Mouse (Mus musculus): ENCODE results near the gene Trpt1.
A peak's percentile ranks its signal among the peaks of the same experiment; 100 is the strongest.

DNA sequence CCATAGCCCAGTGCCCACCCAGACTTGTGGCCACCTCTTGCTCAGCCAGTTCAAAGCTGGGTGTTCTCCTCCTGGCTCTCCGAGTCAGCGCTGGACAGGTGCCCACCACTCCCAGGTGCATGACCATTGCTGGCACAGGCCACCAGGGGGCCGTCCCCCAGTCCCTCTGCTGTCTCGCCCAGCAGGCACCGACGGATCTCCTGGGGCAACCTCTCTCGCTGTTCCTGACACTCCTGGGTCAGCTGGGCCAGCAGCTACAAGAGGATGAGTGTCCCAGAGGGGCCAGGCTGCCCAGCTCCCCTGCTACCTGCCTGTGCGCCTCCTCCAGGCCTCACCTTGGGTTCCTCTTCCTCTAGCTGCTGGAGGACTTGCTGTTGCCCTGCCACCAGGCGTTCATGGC lies 41.9 kb upstream of the Trpt1 start:
- TF ChIP-seq CTCF (IDR thresholded peaks at IDR 0.05; ENCODE audit: low read depth): peak; percentile 68
- TF ChIP-seq EP300 (IDR thresholded peaks at IDR 0.05; ENCODE audit: low read depth): no peak

Data from liver, postnatal 0 days (tissue).